Mouse (Mus musculus) MEL (cell line): ENCODE measurements around the gene Mrps36. TPM values are rescaled to one million over a fixed set of nuclear protein-coding genes. Genes with fewer than 3 reads are reported as not detected.
A peak's percentile ranks its signal among the peaks of the same experiment; 100 is the strongest.

Experiments used
- DNase-seq: peaks from one replicate; pipeline ENCODE4 v3.0.0; 2011; ENCODE audit warnings: low read depth, low spot score
- H3K27ac ChIP-seq: 2 replicates; pipeline ENCODE4 v1.5.1; 2012; ENCODE audit warnings: low read depth, mild to moderate bottlenecking, control low read depth, low read length, moderate library complexity; ENCODE audit not compliant: control insufficient read depth
- H3K27me3 ChIP-seq, 2 experiments: fragments of 150-350 bp in 1 of 2; sonication (generic) in 1 of 2; 2 replicates each; pipeline ENCODE4 v1.6.1; 2012; ENCODE audit warnings: low read length in 2 of 2, mild to moderate bottlenecking in 2 of 2, improper control_type of control experiment in 1 of 2, moderate library complexity in 1 of 2; ENCODE audit not compliant: insufficient read depth in 2 of 2, control insufficient read depth in 1 of 2
- H3K36me3 ChIP-seq, 2 experiments: 2 replicates each; pipeline ENCODE4 v1.6.1; 2012 to 2014; ENCODE audit warnings: low read length in 2 of 2, improper control_type of control experiment in 1 of 2, inconsistent platforms in 1 of 2, mild to moderate bottlenecking in 1 of 2; ENCODE audit not compliant: insufficient read depth in 2 of 2, control insufficient read depth in 1 of 2
- H3K4me1 ChIP-seq, 2 experiments: fragments of 150-350 bp in 1 of 2; sonication (generic) in 1 of 2; 2 replicates each; pipeline ENCODE4 v1.6.1; 2012; ENCODE audit warnings: low read length in 2 of 2, improper control_type of control experiment in 1 of 2, mild to moderate bottlenecking in 1 of 2; ENCODE audit not compliant: insufficient read depth in 2 of 2, control insufficient read depth in 1 of 2
- H3K4me3 ChIP-seq, 2 experiments: fragments of 150-350 bp in 1 of 2; sonication (generic) in 1 of 2; 2 replicates each; pipeline ENCODE4 v1.5.1; 2012; ENCODE audit warnings: low read depth in 2 of 2, low read length in 2 of 2, mild to moderate bottlenecking in 2 of 2, moderate library complexity in 2 of 2, control low read depth in 1 of 2, improper control_type of control experiment in 1 of 2; ENCODE audit not compliant: control insufficient read depth in 1 of 2, insufficient read depth in 1 of 2
- H3K79me2 ChIP-seq: 2 replicates; pipeline ENCODE4 v1.6.1; 2012; ENCODE audit warnings: mild to moderate bottlenecking, low read length, moderate library complexity; ENCODE audit not compliant: control insufficient read depth, poor library complexity, insufficient read depth
- H3K9ac ChIP-seq: 2 replicates; pipeline ENCODE4 v1.6.1; 2012; ENCODE audit warnings: low read depth, mild to moderate bottlenecking, control low read depth, low read length, moderate library complexity; ENCODE audit not compliant: control insufficient read depth, poor library complexity, severe bottlenecking
- H3K9me3 ChIP-seq: fragments of 150-350 bp; sonication (generic); replicated peaks from 2 replicates; pipeline ENCODE4 v1.6.1; 2012; ENCODE audit warnings: mild to moderate bottlenecking, low read length, improper control_type of control experiment, moderate library complexity; ENCODE audit not compliant: insufficient read depth
- GABPA ChIP-seq: IDR thresholded peaks from 2 replicates; pipeline ENCODE4 v1.6.1; 2012; ENCODE audit warnings: low read depth, mild to moderate bottlenecking, inconsistent platforms, low read length, improper control_type of control experiment, moderate library complexity
- JUND ChIP-seq: IDR thresholded peaks from 2 replicates; pipeline ENCODE4 v1.6.1; 2011; ENCODE audit warnings: low read depth, mild to moderate bottlenecking, improper control_type of control experiment, low read length
- KAT2A ChIP-seq: conservative IDR thresholded peaks from 2 replicates; pipeline ENCODE4 v1.6.1; 2012; ENCODE audit warnings: low read depth, low read length, improper control_type of control experiment, inconsistent platforms
- MAX ChIP-seq: IDR thresholded peaks from 2 replicates; pipeline ENCODE4 v1.6.1; 2011; ENCODE audit warnings: low read length, improper control_type of control experiment
- MEF2A ChIP-seq: IDR thresholded peaks from 2 replicates; pipeline ENCODE4 v1.6.1; 2014; ENCODE audit warnings: low read depth, mild to moderate bottlenecking, inconsistent platforms, low read length, improper control_type of control experiment; ENCODE audit not compliant: poor library complexity, insufficient replicate concordance, severe bottlenecking; ENCODE audit errors: extremely low read depth
- MYB ChIP-seq: IDR thresholded peaks from 2 replicates; pipeline ENCODE4 v1.6.1; 2011; ENCODE audit warnings: mild to moderate bottlenecking, low read depth, low read length, improper control_type of control experiment
- MYC ChIP-seq: IDR thresholded peaks from 2 replicates; pipeline ENCODE4 v1.6.1; 2011; ENCODE audit warnings: low read depth, mild to moderate bottlenecking, low read length, improper control_type of control experiment, moderate library complexity
- NELFE ChIP-seq: IDR thresholded peaks from 2 replicates; pipeline ENCODE4 v1.6.1; 2011; ENCODE audit warnings: low read depth, low read length, improper control_type of control experiment
- POLR2A ChIP-seq, 2 experiments: IDR thresholded peaks; 2 replicates each; pipeline ENCODE4 v1.6.1; 2011 to 2012; ENCODE audit warnings: low read length in 2 of 2, mild to moderate bottlenecking in 2 of 2, control low read depth in 1 of 2, improper control_type of control experiment in 1 of 2, low read depth in 1 of 2, moderate library complexity in 1 of 2; ENCODE audit not compliant: control insufficient read depth in 1 of 2, insufficient read depth in 1 of 2, poor library complexity in 1 of 2
- POLR2AphosphoS2 ChIP-seq: IDR thresholded peaks from 2 replicates; pipeline ENCODE4 v1.6.1; 2011; ENCODE audit warnings: low read length, improper control_type of control experiment
- POLR2AphosphoS5 ChIP-seq: IDR thresholded peaks from 2 replicates; pipeline ENCODE4 v1.6.1; 2012; ENCODE audit warnings: low read depth, borderline replicate concordance, mild to moderate bottlenecking, inconsistent platforms, low read length, moderate library complexity, mixed read lengths
- RAD21 ChIP-seq: IDR thresholded peaks from 2 replicates; pipeline ENCODE4 v1.6.1; 2011; ENCODE audit warnings: mild to moderate bottlenecking, low read depth, low read length, improper control_type of control experiment
- SMC3 ChIP-seq: IDR thresholded peaks from 2 replicates; pipeline ENCODE4 v1.6.1; 2011; ENCODE audit warnings: low read depth, low read length, improper control_type of control experiment
- TBP ChIP-seq: IDR thresholded peaks from 2 replicates; pipeline ENCODE4 v1.8.0; 2011; ENCODE audit warnings: low read depth, low read length, improper control_type of control experiment
- TCF12 ChIP-seq: IDR thresholded peaks from 2 replicates; pipeline ENCODE4 v1.6.1; 2014; ENCODE audit warnings: low read depth, mild to moderate bottlenecking, inconsistent platforms, low read length, improper control_type of control experiment, moderate library complexity
- USF1 ChIP-seq: IDR thresholded peaks from 2 replicates; pipeline ENCODE4 v1.6.1; 2014; ENCODE audit warnings: low read depth, mild to moderate bottlenecking, inconsistent platforms, low read length, improper control_type of control experiment, moderate library complexity
- ZC3H11A ChIP-seq: IDR thresholded peaks from 2 replicates; pipeline ENCODE4 v1.6.1; 2012; ENCODE audit warnings: low read depth, mild to moderate bottlenecking, inconsistent platforms, low read length, improper control_type of control experiment
- ZKSCAN1 ChIP-seq: IDR thresholded peaks from 2 replicates; pipeline ENCODE4 v1.6.1; 2012; ENCODE audit warnings: low read depth, mild to moderate bottlenecking, inconsistent platforms, low read length, improper control_type of control experiment, moderate library complexity
- polyA plus RNA-seq, 2 experiments: library from polyadenylated mRNA; stranded (reverse) in 1 of 2; unstranded in 1 of 2; fragments of >175 nt in 1 of 2; fragments of >200 nt in 1 of 2; gene quantifications; 2 replicates each; pipeline versions ENCODE4 v1.2.1 to v1.2.4; 2012; ENCODE audit warnings: low replicate concordance in 2 of 2, low read depth in 1 of 2; ENCODE audit not compliant: insufficient read length in 2 of 2, insufficient read depth in 1 of 2, missing spikeins in 1 of 2
- total RNA-seq: library from RNA; depleted of rRNA; stranded (reverse); fragments of 300-350 nt; gene quantifications from 2 replicates; pipeline ENCODE4 v1.2.3, GENCODE M21; 2012

Mrps36 gene
- total and polyA plus RNA-seq, 3 experiments: 73.1 to 91.1 TPM; not detected in 1

DNA sequence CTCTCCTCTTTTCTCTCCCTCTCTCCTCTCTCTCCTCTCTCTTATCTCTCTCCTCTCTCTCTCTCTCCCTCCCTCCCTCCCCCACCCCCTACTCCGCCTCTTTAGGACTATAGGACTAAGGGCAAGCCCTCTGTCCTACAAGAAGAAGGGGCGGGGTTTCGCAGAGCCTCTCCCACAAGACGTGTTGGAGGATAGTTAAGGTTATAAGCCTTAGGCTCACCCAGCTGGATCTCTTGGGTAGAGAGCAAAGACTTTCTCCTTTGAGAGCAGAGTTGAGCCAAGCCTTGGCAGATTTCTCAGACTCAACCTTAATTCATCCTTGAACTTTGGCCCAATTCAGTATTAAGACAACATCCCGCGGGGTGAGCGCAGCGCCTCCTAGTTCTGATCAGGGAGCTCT is 4.2 kb upstream of the Mrps36 start:
- Histone ChIP-seq H3K27me3 (no peaks in the 10 kb centered on the region), H3K36me3 (peaks cover 0 to 42% of the 10 kb centered on the region in 2 experiments; a peak in 2 of 4 replicates), H3K4me3 (no peak overlapping the region), H3K9me3 (no peaks in the 10 kb centered on the region), H3K79me2 (no peaks in the 10 kb centered on the region; the same call in 1 of the 2 replicates), H3K9ac (no peak overlapping the region), H3K27ac (no peak overlapping the region), H3K4me1 (peaks cover 27 to 39% of the 10 kb centered on the region in 2 experiments)
- TF ChIP-seq TBP: 0 out of 2 replicates have a peak, but pooled peaks have one; percentile 15
- TF ChIP-seq JUND: no peak
- DNase-seq: peak; percentile 52

DNA sequence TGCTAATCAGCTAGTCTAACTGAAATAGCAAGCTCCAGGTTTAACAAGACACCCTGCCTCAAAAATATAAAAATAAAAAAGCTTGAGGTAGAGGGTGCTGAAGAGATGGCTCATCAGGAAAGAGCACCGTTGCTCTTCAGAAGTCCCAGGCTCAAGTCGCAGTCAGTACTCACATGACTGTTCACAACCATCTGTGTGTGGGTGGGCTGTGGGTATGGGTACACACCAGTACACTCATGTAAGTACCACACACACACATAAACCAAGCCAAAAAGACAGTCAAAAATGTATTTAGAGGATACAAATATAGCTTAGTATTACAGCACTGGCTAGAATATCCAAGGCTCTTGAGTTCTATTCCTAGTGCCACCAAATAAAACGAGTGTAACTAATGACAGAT is 1.6 kb upstream of the Mrps36 start:
- Histone ChIP-seq H3K27me3 (no peaks in the 10 kb centered on the region), H3K4me3 (no peak overlapping the region), H3K27ac (no peak overlapping the region), H3K4me1 (peaks cover 11 to 33% of the 10 kb centered on the region in 2 experiments), H3K79me2 (peaks cover 15% of the 10 kb centered on the region), H3K36me3 (peaks cover 0 to 32% of the 10 kb centered on the region in 2 experiments; a peak in 2 of 4 replicates), H3K9me3 (no peaks in the 10 kb centered on the region), H3K9ac (no peak overlapping the region)
- no peak for TF ChIP-seq KAT2A
- TF ChIP-seq TCF12: no peak
- no peak for TF ChIP-seq POLR2A (IDR thresholded peaks at IDR 0.05; ENCODE audit: control insufficient read depth in 1 of 2, insufficient read depth in 1 of 2, low read depth in 1 of 2, low read length in 2 of 2, poor library complexity in 1 of 2)
- TF ChIP-seq ZC3H11A: no peak
- no peak for TF ChIP-seq MYB
- TF ChIP-seq MYC: no peak
- no peak for TF ChIP-seq MEF2A
- no peak for TF ChIP-seq POLR2AphosphoS5
- no peak for TF ChIP-seq NELFE
- TF ChIP-seq POLR2AphosphoS2: no peak
- no peak for TF ChIP-seq MAX
- TF ChIP-seq USF1: no peak
- no peak for TF ChIP-seq GABPA
- no peak for TF ChIP-seq ZKSCAN1
- TF ChIP-seq SMC3: no peak
- no peak for TF ChIP-seq RAD21
- DNase-seq: no peak
